Mouse (Mus musculus): Measurements from ENCODE around the gene C1qtnf9. TPM values are rescaled to one million over a fixed set of nuclear protein-coding genes. Genes with fewer than 3 reads are reported as not detected.

Gene C1qtnf9
- polyA plus RNA-seq, 1 experiment from 2014 or later: 0.80 TPM

DNA sequence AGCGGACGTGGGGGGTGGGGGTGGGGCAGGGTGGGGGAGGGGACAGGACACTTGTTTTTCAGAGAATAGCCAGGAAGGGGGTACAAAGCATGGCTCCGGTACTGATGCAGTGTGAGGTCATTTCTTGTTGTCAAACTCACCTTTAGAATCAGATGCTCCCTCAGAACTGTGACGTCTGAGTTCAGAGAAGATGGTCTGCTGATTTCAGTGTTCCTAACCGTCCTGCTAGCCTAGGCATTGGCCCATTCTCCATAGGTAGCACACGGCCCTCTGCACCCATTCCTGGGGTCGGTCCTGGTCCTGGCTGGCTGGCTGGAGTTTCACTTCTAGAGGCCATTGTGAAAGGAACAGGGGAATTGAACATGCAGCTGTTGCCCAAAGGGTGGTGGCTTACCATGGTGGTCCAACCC is 30.7 kb upstream of the C1qtnf9 start:
- H3K27ac ChIP-seq: peak overlapping the region; percentile 90
- H3K4me3 ChIP-seq: no peak overlapping the region
- peaks cover 79% of the 10 kb centered on the region for H3K4me1 ChIP-seq
- H3K27me3 ChIP-seq: no peaks in the 10 kb centered on the region
- H3K4me2 ChIP-seq: 0 out of 2 replicates have a peak overlapping the region, but pooled peaks have one; percentile 33
- H3K9me3 ChIP-seq: no peaks in the 10 kb centered on the region
- WGBS: 31% methylated on average over 7 of the region's 7 CpGs
- H3K36me3 ChIP-seq: no peaks in the 10 kb centered on the region
- no peak for ATAC-seq (ENCODE audit: insufficient number of reproducible peaks, insufficient read depth, low FRiP score, low TSS enrichment, low read depth)
- H3K9ac ChIP-seq: no peak overlapping the region

DNA sequence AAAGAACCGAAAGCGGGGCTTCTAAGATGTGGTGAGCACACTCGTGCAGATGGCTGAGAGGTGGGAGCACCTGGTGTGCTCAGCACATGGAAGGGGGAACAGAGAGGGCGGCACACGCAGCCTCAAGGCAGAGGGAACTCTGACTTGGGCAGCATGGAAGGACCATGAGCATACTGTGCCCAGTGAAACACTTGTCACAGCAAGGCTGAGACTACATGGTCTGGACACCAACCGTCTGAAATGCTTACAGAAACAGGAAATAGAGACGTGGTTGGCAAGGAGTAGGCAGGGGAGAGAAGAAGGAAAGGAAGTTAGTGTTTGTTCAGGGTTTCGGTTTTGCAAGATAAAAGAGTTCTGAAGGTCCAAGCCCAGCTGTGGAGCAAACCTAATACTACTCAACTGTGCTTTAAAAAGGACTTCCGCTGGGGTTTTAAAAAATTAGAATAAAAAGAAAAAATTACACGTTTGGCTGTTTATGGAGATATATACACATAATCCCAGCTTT is 29.4 kb upstream of the C1qtnf9 start:
- 63% methylated on average over 10 of the region's 10 CpGs for WGBS

DNA sequence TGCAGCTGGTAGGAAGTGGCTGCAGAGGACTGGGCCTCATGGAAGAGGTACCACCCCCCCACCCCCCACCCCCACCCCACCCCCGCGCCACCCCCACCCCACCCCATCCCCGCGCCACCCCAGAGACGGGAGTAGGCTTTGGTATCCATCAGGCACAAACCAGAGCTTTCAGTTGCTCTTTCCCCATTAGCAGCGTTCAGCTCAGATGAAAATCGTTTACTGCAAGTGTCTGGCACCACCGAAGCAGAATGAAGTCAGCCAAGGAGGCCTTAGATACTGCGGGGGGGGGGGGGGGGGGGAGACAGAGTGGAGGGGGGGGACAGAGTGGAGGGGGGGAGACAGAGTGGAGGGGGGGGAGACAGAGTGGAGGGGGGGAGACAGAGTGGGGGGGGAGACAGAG is 28.8 kb upstream of the C1qtnf9 start:
- Histone ChIP-seq H3K9me3 (no peaks in the 10 kb centered on the region), H3K4me1 (peaks cover 71% of the 10 kb centered on the region), H3K27me3 (no peaks in the 10 kb centered on the region), H3K4me3 (no peak overlapping the region), H3K36me3 (no peaks in the 10 kb centered on the region), H3K4me2 (no peak overlapping the region), H3K9ac (no peak overlapping the region), H3K27ac (peak overlapping the region; percentile 63; the same call in 1 of the 2 replicates)
- no peak for ATAC-seq (ENCODE audit: insufficient number of reproducible peaks, insufficient read depth, low FRiP score, low TSS enrichment, low read depth)
- 13% methylated on average over 7 of the region's 9 CpGs for WGBS

More for the DNA sequence above, 29.4 kb upstream of the C1qtnf9 start:
- Histone ChIP-seq H3K9me3 (no peaks in the 10 kb centered on the region), H3K9ac (no peak overlapping the region), H3K4me2 (no peak overlapping the region), H3K4me1 (peaks cover 75% of the 10 kb centered on the region), H3K36me3 (no peaks in the 10 kb centered on the region), H3K27ac (peak overlapping the region; percentile 57), H3K27me3 (no peaks in the 10 kb centered on the region), H3K4me3 (no peak overlapping the region)
- ATAC-seq (ENCODE audit: insufficient number of reproducible peaks, insufficient read depth, low FRiP score, low TSS enrichment, low read depth): no peak

DNA sequence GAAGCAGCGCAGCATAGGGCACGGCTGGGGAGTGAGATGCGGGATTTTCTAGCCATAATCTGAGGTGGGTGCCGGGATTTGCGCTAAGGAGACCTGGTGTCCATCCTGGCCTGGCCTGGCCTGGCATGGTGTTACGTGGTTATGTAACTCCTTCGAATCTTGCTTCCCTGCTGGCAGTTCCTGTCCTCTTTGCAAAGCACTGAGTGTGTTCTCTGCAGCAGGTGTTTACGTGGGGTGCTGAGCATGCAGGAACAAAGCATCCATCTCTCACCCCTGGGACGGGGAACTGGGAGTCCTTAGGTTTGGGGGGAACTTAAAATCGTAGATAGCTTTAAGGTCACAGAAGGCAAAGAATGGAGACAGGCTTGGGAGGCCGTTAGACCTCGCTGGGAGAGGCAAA is 28.3 kb upstream of the C1qtnf9 start:
- Histone ChIP-seq H3K4me1 (peaks cover 70% of the 10 kb centered on the region), H3K27ac (peak overlapping the region; percentile 63; the same call in 1 of the 2 replicates), H3K36me3 (no peaks in the 10 kb centered on the region), H3K4me2 (no peak overlapping the region), H3K9me3 (no peaks in the 10 kb centered on the region), H3K4me3 (no peak overlapping the region), H3K9ac (no peak overlapping the region), H3K27me3 (no peaks in the 10 kb centered on the region)
- ATAC-seq (ENCODE audit: insufficient number of reproducible peaks, insufficient read depth, low FRiP score, low TSS enrichment, low read depth): no peak
- 72% methylated on average over 12 of the region's 12 CpGs for WGBS

DNA sequence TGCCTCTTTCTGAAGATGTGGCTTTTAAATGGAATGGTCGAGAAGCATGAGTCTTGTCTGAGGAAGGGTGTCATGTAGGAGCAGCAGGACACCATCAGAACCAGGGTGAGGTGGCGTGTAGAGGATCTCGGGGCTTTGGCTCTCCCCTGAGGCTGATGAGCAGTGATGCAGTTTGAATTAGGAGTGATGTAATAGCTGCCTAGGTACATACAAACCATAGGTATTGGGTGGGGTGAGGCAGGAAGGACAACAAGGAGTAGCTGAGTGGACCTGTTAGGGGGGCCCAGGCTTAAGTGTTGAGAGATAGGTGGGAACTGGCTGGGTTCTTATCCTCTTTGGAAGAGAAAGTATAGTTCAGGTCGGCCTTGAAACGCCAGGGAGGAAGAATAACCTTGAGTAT is 27.4 kb upstream of the C1qtnf9 start:
- 82% methylated on average over 5 of the region's 5 CpGs for WGBS
- ATAC-seq (ENCODE audit: insufficient number of reproducible peaks, insufficient read depth, low FRiP score, low TSS enrichment, low read depth): no peak
- Histone ChIP-seq H3K4me2 (no peak overlapping the region), H3K36me3 (no peaks in the 10 kb centered on the region), H3K4me1 (peaks cover 63% of the 10 kb centered on the region), H3K27me3 (no peaks in the 10 kb centered on the region), H3K4me3 (no peak overlapping the region), H3K27ac (peak overlapping the region; percentile 71; the same call in 1 of the 2 replicates), H3K9me3 (no peaks in the 10 kb centered on the region), H3K9ac (no peak overlapping the region)

DNA sequence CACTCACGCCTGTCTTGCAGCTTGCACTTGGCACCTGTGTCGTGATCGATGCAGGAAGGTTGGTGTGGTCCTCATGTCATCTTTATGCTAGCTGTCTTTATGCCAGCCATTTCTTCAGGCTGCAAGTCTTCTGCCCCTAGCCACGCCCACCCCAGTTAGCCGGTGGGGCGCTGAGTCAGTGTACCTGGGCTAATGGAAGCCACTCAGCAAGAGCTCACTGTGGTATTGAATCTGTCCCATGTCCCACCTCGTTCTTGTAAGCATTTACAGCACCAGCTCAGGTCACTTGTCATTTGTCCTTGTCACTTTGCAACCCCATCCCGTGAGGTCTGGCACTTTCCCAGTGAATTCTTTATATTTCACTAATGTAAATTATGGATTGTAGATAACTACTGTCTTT is 26.9 kb upstream of the C1qtnf9 start:
- Histone ChIP-seq H3K9ac (no peak overlapping the region), H3K27ac (peak overlapping the region; percentile 71), H3K4me1 (peaks cover 60% of the 10 kb centered on the region), H3K27me3 (no peaks in the 10 kb centered on the region), H3K36me3 (peaks cover 3% of the 10 kb centered on the region; the same call in 1 of the 2 replicates), H3K4me2 (no peak overlapping the region), H3K9me3 (no peaks in the 10 kb centered on the region), H3K4me3 (no peak overlapping the region)
- ATAC-seq (ENCODE audit: insufficient number of reproducible peaks, insufficient read depth, low FRiP score, low TSS enrichment, low read depth): no peak
- WGBS: 69% methylated on average over 8 of the region's 8 CpGs

DNA sequence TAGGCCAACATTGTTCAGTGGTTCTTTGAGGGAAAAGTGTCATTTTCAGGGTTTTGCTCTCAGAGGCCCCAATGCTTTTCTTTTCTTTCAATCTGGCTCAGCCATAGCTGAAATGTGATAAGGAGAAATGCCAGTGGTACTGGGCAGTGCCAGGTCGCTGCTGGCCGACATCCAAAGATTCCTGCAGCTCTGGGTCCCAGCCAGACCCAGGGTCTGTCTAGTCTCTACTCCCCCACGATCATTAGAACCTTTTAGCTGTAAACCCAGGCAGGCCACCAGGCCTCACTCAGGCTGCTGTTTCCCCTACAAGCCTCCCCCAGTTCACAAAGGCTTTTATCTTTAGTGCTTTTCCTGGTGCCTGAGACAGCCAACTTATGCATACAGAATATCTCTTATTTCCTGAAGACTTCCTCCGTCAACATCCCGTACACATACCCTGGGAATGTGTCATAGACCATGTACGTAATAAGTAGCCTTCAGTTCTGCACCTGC is 26.4 kb upstream of the C1qtnf9 start:
- peaks cover 55% of the 10 kb centered on the region for H3K4me1 ChIP-seq

DNA sequence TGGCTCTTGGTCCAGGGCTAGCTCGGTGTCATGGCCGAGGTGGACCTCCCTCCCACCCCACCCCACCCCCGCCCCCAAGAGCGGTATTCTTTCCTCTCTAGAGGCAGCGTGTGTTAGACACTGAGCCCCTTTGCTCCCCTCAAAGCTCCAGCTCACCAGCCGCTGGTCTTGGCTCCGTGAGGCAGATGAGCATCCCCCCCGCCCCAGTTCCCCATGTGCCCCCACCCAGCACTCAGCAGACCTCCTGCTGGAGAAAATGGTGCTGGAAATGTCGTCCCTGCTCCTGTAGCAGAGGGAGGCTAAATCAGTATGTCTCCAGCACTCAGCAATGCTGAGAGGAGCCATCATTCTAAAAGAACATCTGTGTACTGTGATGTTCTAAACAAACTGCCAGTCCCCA is 24.3 kb upstream of the C1qtnf9 start:
- no peaks in the 10 kb centered on the region for H3K27me3 ChIP-seq
- peaks cover 23% of the 10 kb centered on the region for H3K36me3 ChIP-seq
- 63% methylated on average over 9 of the region's 9 CpGs for WGBS
- peaks cover 38% of the 10 kb centered on the region for H3K4me1 ChIP-seq
- ATAC-seq (ENCODE audit: insufficient number of reproducible peaks, insufficient read depth, low FRiP score, low TSS enrichment, low read depth): no peak
- no peak overlapping the region for H3K4me3 ChIP-seq
- no peaks in the 10 kb centered on the region for H3K9me3 ChIP-seq
- no peak overlapping the region for H3K27ac ChIP-seq
- H3K4me2 ChIP-seq: no peak overlapping the region
- H3K9ac ChIP-seq: no peak overlapping the region

More for the DNA sequence above, 26.4 kb upstream of the C1qtnf9 start:
- no peak overlapping the region for H3K4me3 ChIP-seq
- H3K27me3 ChIP-seq: no peaks in the 10 kb centered on the region
- H3K4me2 ChIP-seq: no peak overlapping the region
- H3K9ac ChIP-seq: no peak overlapping the region
- ATAC-seq (ENCODE audit: insufficient number of reproducible peaks, insufficient read depth, low FRiP score, low TSS enrichment, low read depth): no peak
- peaks cover 8% of the 10 kb centered on the region; the same call in 1 of the 2 replicates for H3K36me3 ChIP-seq
- no peaks in the 10 kb centered on the region for H3K9me3 ChIP-seq
- 65% methylated on average over 6 of the region's 6 CpGs for WGBS
- peak overlapping the region; percentile 71 for H3K27ac ChIP-seq

DNA sequence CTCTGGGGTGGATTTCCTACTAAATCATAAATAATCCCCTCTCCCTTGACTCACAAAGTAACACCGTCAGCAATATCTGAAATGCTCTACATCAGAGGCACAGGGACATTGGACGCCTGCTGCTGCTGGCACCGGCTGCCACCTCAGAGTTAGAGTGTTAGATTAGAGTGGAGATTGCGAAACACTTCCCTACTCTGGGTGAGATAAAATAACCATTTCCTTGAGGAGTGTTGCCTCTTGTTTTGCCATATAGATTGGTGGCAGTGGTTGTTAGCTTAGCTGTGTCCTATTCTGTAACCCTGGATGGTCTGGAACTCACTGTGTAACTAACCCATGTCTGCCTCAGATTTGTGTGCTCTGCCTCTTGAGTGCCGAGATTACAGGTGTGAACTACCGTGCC is 22.7 kb upstream of the C1qtnf9 start:
- H3K9ac ChIP-seq: no peak overlapping the region
- no peaks in the 10 kb centered on the region for H3K9me3 ChIP-seq
- no peak overlapping the region for H3K27ac ChIP-seq
- peaks cover 30% of the 10 kb centered on the region for H3K36me3 ChIP-seq
- ATAC-seq (ENCODE audit: insufficient number of reproducible peaks, insufficient read depth, low FRiP score, low TSS enrichment, low read depth): no peak
- H3K4me2 ChIP-seq: no peak overlapping the region
- no peak overlapping the region for H3K4me3 ChIP-seq
- H3K27me3 ChIP-seq: no peaks in the 10 kb centered on the region
- WGBS: 81% methylated on average over 6 of the region's 6 CpGs
- peaks cover 29% of the 10 kb centered on the region for H3K4me1 ChIP-seq

DNA sequence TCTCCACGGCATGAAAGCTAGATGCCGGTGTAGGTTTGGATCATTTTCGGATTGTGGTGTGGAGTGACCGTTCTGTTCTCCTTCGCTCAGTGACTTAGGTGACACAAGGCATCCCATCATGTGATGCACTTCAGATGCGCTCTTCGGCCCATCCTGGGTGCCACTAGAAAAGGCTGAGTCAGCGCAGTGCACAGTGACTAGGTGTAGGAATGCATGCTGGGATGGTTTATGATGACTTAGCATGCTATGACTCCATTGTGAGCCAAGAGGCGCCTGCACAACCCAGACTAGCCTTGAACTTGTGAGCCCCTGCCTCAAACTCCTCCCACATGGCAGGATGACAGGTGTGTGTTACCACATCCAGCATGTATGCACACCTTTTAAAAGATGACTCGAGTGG is 21.8 kb upstream of the C1qtnf9 start:
- H3K4me3 ChIP-seq: no peak overlapping the region
- H3K27me3 ChIP-seq: no peaks in the 10 kb centered on the region
- peaks cover 20% of the 10 kb centered on the region for H3K4me1 ChIP-seq
- no peak overlapping the region for H3K9ac ChIP-seq
- no peak overlapping the region for H3K27ac ChIP-seq
- H3K4me2 ChIP-seq: no peak overlapping the region
- 95% methylated on average over 10 of the region's 10 CpGs for WGBS
- no peaks in the 10 kb centered on the region for H3K9me3 ChIP-seq
- no peak for ATAC-seq (ENCODE audit: insufficient number of reproducible peaks, insufficient read depth, low FRiP score, low TSS enrichment, low read depth)
- H3K36me3 ChIP-seq: peaks cover 36% of the 10 kb centered on the region

DNA sequence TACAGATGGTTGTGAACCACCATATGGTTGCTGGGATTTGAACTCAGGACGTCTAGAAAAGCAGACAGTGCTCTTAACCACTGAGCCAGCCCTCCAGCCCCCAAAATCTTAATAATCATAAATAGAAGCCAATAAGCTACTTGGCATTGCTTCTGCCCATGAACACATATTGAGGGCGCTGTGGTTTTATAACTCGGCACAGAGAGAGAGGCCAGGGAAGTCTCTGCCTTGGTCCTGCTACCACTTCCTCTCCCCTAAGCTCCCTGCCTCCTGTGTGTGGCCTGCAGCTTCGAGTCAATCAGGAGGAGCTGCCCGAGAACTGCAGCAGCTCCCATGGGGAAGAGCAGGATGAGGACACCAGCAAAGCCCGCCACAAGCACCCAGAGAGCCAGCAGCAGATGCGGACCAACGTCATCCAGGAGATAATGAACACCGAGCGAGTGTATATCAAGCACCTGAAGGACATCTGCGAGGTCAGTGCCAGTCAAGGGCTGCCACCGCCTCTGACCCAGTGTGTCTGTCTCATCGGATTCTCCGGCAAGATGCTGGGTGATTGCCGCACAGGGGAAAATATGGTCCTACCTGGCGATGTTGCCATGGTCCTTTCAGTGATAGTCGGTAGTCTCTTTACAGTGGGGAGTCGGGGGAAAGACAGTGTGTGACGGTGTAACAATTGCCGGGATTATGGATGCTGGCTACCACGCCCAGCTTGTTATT is 20.6 kb upstream of the C1qtnf9 start:
- H3K36me3 ChIP-seq: peaks cover 42% of the 10 kb centered on the region
- 87% methylated on average over 21 of the region's 21 CpGs for whole genome bisulfite sequencing
- no peak overlapping the region for H3K4me2 ChIP-seq
- ATAC-seq (ENCODE audit: insufficient number of reproducible peaks, insufficient read depth, low FRiP score, low TSS enrichment, low read depth): no peak
- H3K9me3 ChIP-seq: no peaks in the 10 kb centered on the region
- H3K4me3 ChIP-seq: no peak overlapping the region
- H3K4me1 ChIP-seq: peaks cover 8% of the 10 kb centered on the region
- H3K27ac ChIP-seq: no peak overlapping the region
- no peaks in the 10 kb centered on the region for H3K27me3 ChIP-seq
- no peak overlapping the region for H3K9ac ChIP-seq

DNA sequence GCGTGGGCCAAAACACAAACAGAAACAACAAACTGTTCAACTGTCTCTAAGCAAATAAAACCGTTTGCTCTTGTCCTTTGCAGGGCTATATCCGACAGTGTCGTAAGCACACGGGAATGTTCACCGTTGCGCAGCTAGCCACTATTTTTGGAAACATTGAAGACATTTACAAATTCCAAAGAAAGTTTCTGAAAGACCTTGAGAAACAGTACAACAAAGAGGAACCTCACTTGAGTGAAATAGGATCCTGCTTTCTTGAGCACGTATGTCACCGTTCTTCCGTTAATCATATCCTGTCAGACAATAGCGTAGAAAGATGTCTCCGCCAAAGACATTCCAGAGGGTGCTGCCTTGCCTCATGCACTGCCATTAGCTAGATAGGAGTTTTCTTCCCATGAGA is 18.1 kb upstream of the C1qtnf9 start:
- H3K4me3 ChIP-seq: no peak overlapping the region
- H3K27ac ChIP-seq: no peak overlapping the region
- no peaks in the 10 kb centered on the region for H3K9me3 ChIP-seq
- peaks cover 50% of the 10 kb centered on the region for H3K36me3 ChIP-seq
- no peak for ATAC-seq (ENCODE audit: insufficient number of reproducible peaks, insufficient read depth, low FRiP score, low TSS enrichment, low read depth)
- H3K4me2 ChIP-seq: no peak overlapping the region
- H3K9ac ChIP-seq: no peak overlapping the region
- no peaks in the 10 kb centered on the region for H3K4me1 ChIP-seq
- no peaks in the 10 kb centered on the region for H3K27me3 ChIP-seq
- 71% methylated on average over 12 of the region's 12 CpGs for WGBS
